ENCODE assay signal across 20 mouse cellular contexts in the genomic region with DNA sequence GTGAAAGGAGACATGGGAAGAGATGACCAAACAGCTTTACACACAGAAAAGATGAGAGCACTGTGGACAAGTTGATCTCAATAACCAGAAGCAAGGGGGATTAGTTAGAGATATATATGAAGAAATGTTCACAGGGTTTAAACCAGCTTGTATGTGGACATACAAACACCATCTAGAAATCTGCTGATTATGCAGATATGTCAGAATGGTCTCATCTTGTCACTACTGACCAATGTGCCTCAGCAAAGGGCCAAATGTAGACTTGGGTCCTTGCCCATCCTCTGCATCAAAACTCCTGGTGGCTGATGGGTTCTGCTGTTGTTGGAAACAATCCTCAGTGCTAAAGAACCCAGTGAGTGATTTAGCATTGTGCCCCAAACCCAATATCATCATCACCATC.
DNase-seq lines count a peak whose midpoint lies in the region; ATAC-seq and TF ChIP-seq lines count a peak whose summit lies in the region.
"Had no signal": no experiment of that assay in that cellular context is flagged by ENCODE, and none has a peak within 500 bp of the region (broad histone marks: within the 10 kb centered on the region; RNA-seq: fewer than 3 reads in every experiment).

No protein-coding gene starts in this region.

- H3K27ac ChIP-seq in midbrain, embryonic 11.5 days (ENCODE audit: low read depth, low read length) = no peak overlapping the region
- H3K27ac ChIP-seq in midbrain, embryonic 16.5 days (ENCODE audit: low read length) = no peak overlapping the region
- H3K27ac ChIP-seq in ES-E14 (ENCODE audit: insufficient read depth, low read depth, low read length, poor library complexity, severe bottlenecking) = no peak overlapping the region
- H3K27ac ChIP-seq: embryonic facial prominence, embryonic 10.5 days; embryonic facial prominence, embryonic 12.5 days; forebrain, embryonic 13.5 days; forebrain, embryonic 15.5 days had no signal

- H3K4me2 ChIP-seq in midbrain, embryonic 11.5 days = no peak overlapping the region
- no peak overlapping the region for H3K4me2 ChIP-seq in midbrain, embryonic 16.5 days (ENCODE audit: low read length)
- H3K4me2 ChIP-seq: embryonic facial prominence, embryonic 12.5 days; forebrain, embryonic 13.5 days; forebrain, embryonic 15.5 days had no signal

- H3K9ac ChIP-seq in midbrain, embryonic 11.5 days (ENCODE audit: low read length) = no peak overlapping the region
- H3K9ac ChIP-seq in midbrain, embryonic 16.5 days (ENCODE audit: low read depth, low read length) = no peak overlapping the region
- no peak overlapping the region for H3K9ac ChIP-seq in ES-E14 (ENCODE audit: insufficient read depth, low read depth, low read length, poor library complexity, severe bottlenecking)
- H3K9ac ChIP-seq: embryonic facial prominence, embryonic 12.5 days; forebrain, embryonic 13.5 days; forebrain, embryonic 15.5 days; forebrain, postnatal 0 days had no signal

- H3K27me3 ChIP-seq in midbrain, embryonic 11.5 days (ENCODE audit: control insufficient read depth, insufficient read depth, low read length) = no peaks in the 10 kb centered on the region
- no peaks in the 10 kb centered on the region for H3K27me3 ChIP-seq in midbrain, embryonic 16.5 days (ENCODE audit: control insufficient read depth, insufficient read depth, low read depth, low read length)
- H3K27me3 ChIP-seq: embryonic facial prominence, embryonic 12.5 days; forebrain, embryonic 13.5 days; forebrain, embryonic 15.5 days; Patski had no signal

- peaks cover 3% of the 10 kb centered on the region; the same call in 1 of the 2 replicates for H3K4me1 ChIP-seq in midbrain, embryonic 11.5 days (ENCODE audit: control insufficient read depth, insufficient read depth, low read length)
- H3K4me1 ChIP-seq in midbrain, embryonic 16.5 days (ENCODE audit: control insufficient read depth, insufficient read depth, low read length) = no peaks in the 10 kb centered on the region
- no peaks in the 10 kb centered on the region for H3K4me1 ChIP-seq in ES-E14 (ENCODE audit: control insufficient read depth in 2 of 2, insufficient read depth in 2 of 2, low read length in 2 of 2, poor library complexity in 1 of 2)
- H3K4me1 ChIP-seq: embryonic facial prominence, embryonic 10.5 days; embryonic facial prominence, embryonic 12.5 days; forebrain, embryonic 13.5 days; forebrain, embryonic 15.5 days had no signal

- peak; percentile 33 for DNase-seq in midbrain, embryonic 11.5 days (ENCODE audit: low spot score, missing footprints)
- DNase-seq in ES-E14 (ENCODE audit: low read depth, low spot score) = no peak
- DNase-seq in thymus, postnatal 0 days (ENCODE audit: low spot score) = no peak
- no peak for DNase-seq in layer of hippocampus, adult 8-10 months (ENCODE audit: low spot score in 2 of 2)
- DNase-seq: adrenal gland, adult 8-10 months; adrenal gland, postnatal 14 days; adrenal gland, postnatal 36 days; cerebellum, adult 11-12 months; cerebellum, adult 2 months; cerebellum, adult 9-10 months; cerebellum, postnatal 10 days; cerebellum, postnatal 25 days; forebrain, postnatal 0 days had no signal

- H3K9me3 ChIP-seq in midbrain, embryonic 11.5 days (ENCODE audit: control insufficient read depth, low read length) = no peaks in the 10 kb centered on the region
- no peaks in the 10 kb centered on the region for H3K9me3 ChIP-seq in midbrain, embryonic 16.5 days (replicated peaks; ENCODE audit: control insufficient read depth, low read length, poor library complexity, severe bottlenecking)
- H3K9me3 ChIP-seq in ES-E14 (ENCODE audit: control insufficient read depth, insufficient read depth, low read depth, low read length) = no peaks in the 10 kb centered on the region
- H3K9me3 ChIP-seq: embryonic facial prominence, embryonic 10.5 days; embryonic facial prominence, embryonic 12.5 days; forebrain, embryonic 13.5 days; forebrain, embryonic 15.5 days had no signal

- no peaks in the 10 kb centered on the region for H3K36me3 ChIP-seq in midbrain, embryonic 11.5 days (ENCODE audit: control insufficient read depth, insufficient read depth, low read length)
- no peaks in the 10 kb centered on the region for H3K36me3 ChIP-seq in midbrain, embryonic 16.5 days (ENCODE audit: control insufficient read depth, insufficient read depth, low read length)
- H3K36me3 ChIP-seq in ES-E14 (ENCODE audit: control insufficient read depth, insufficient read depth, low read length, poor library complexity, severe bottlenecking) = no peaks in the 10 kb centered on the region
- H3K36me3 ChIP-seq: embryonic facial prominence, embryonic 10.5 days; embryonic facial prominence, embryonic 12.5 days; forebrain, embryonic 15.5 days had no signal

- no peak overlapping the region for H3K4me3 ChIP-seq in midbrain, embryonic 11.5 days (ENCODE audit: low read depth, low read length)
- no peak overlapping the region for H3K4me3 ChIP-seq in midbrain, embryonic 16.5 days (ENCODE audit: low read depth, low read length)
- H3K4me3 ChIP-seq in ES-E14 (ENCODE audit: insufficient read depth in 1 of 2, low read depth in 1 of 2, low read length in 2 of 2, poor library complexity in 1 of 2, severe bottlenecking in 1 of 2) = no peak overlapping the region
- H3K4me3 ChIP-seq: embryonic facial prominence, embryonic 10.5 days; embryonic facial prominence, embryonic 12.5 days; forebrain, embryonic 13.5 days; forebrain, embryonic 15.5 days had no signal

- in situ Hi-C loops in ES-E14 (cut with MboI; ENCODE audit: low sequenced_read_pairs in 2 of 2, unreplicated experiment in 2 of 2) = no loop called here

- ATAC-seq in midbrain, embryonic 11.5 days (ENCODE audit: low FRiP score) = no peak
- no peak for ATAC-seq in midbrain, embryonic 16.5 days
- ATAC-seq: activated CD4-positive, CD25-positive, alpha-beta regulatory T cell, adult 4 months; forebrain, embryonic 13.5 days; forebrain, embryonic 15.5 days; forebrain, postnatal 0 days; Patski had no signal

TF ChIP-seq in ES-E14, 5 proteins besides CTCF, POLR2A, EP300 and RAD21:
- TF ChIP-seq MAFK (IDR thresholded peaks at IDR 0.05; ENCODE audit: insufficient read depth, low read depth, low read length) (0 out of 2 replicates have a peak, but pooled peaks have one; percentile 10), CHD2 (IDR thresholded peaks at IDR 0.05; ENCODE audit: low read depth, low read length) (no peak)
